Mouse (Mus musculus) MEL (cell line): ENCODE data around the gene Islr2.

Experiments used
- CTCF ChIP-seq, 3 experiments: IDR thresholded peaks in 2 of 3; conservative IDR thresholded peaks in 1 of 3; 2 replicates each; pipeline ENCODE4 v1.5.1; 2011 to 2012; ENCODE audit warnings: low read length in 3 of 3, low read depth in 2 of 3, mild to moderate bottlenecking in 2 of 3, improper control_type of control experiment in 1 of 3, inconsistent platforms in 1 of 3, mixed read lengths in 1 of 3, moderate library complexity in 1 of 3; ENCODE audit not compliant: control insufficient read depth in 1 of 3, insufficient read depth in 1 of 3, poor library complexity in 1 of 3, severe bottlenecking in 1 of 3
- MXI1 ChIP-seq: IDR thresholded peaks from 2 replicates; pipeline ENCODE4 v1.6.1; 2011; ENCODE audit warnings: mild to moderate bottlenecking, low read depth, low read length, improper control_type of control experiment
- POLR2A ChIP-seq, 2 experiments: IDR thresholded peaks; 2 replicates each; pipeline ENCODE4 v1.6.1; 2011 to 2012; ENCODE audit warnings: low read length in 2 of 2, mild to moderate bottlenecking in 2 of 2, control low read depth in 1 of 2, improper control_type of control experiment in 1 of 2, low read depth in 1 of 2, moderate library complexity in 1 of 2; ENCODE audit not compliant: control insufficient read depth in 1 of 2, insufficient read depth in 1 of 2, poor library complexity in 1 of 2

DNA sequence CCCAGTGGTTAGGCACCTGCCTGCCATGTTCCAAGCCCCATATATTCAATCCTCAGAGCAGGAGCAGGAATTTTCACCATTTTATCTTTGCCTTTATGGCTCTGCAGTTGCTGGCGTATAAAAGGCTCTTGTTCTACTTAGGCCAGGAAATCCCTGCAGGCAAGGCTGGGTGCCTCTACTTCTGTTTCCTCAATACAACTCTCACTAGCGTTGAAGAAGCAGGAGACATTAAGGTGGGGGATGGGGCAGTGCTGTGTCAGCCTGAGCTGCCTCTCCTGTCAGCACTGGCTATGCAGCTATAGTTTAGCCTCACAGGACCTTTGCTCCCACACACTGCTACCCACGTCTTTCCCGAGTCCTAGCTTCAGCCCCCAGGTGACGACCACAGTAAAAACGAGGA, 27.6 kb upstream of the Islr2 start:
- TF ChIP-seq CTCF (IDR thresholded peaks at IDR 0.05 in 2 of 3, conservative IDR thresholded peaks at IDR 0.05 in 1 of 3; ENCODE audit: control insufficient read depth in 1 of 3, insufficient read depth in 1 of 3, low read depth in 2 of 3, low read length in 3 of 3, poor library complexity in 1 of 3, severe bottlenecking in 1 of 3) (no peak), MXI1 (no peak), POLR2A (IDR thresholded peaks at IDR 0.05; ENCODE audit: control insufficient read depth in 1 of 2, insufficient read depth in 1 of 2, low read depth in 1 of 2, low read length in 2 of 2, poor library complexity in 1 of 2) (no peak)
